Mouse (Mus musculus) embryonic facial prominence, embryonic 12.5 days (tissue): ENCODE data around the gene Gpm6b. TPM values are rescaled to one million over a fixed set of nuclear protein-coding genes. Genes with fewer than 3 reads are reported as not detected.

Experiments
- ATAC-seq: fragments of 200-750 bp; cut with Nextera tagmentation; 2 replicates; pipeline ENCODE4 v1.8.0; 2017; ENCODE audit not compliant: insufficient number of reproducible peaks, insufficient read depth, low FRiP score, low TSS enrichment
- H3K27ac ChIP-seq: fragments of 300-500 bp; sonication (generic); 2 replicates; pipeline ENCODE4 v1.5.1; 2016; ENCODE audit warnings: mild to moderate bottlenecking
- H3K27me3 ChIP-seq: fragments of 300-500 bp; sonication (generic); 2 replicates; pipeline ENCODE4 v1.6.1; 2016; ENCODE audit warnings: mild to moderate bottlenecking, moderate library complexity
- H3K36me3 ChIP-seq: fragments of 300-500 bp; sonication (generic); 2 replicates; pipeline ENCODE4 v1.6.1; 2016; ENCODE audit warnings: mild to moderate bottlenecking
- H3K4me1 ChIP-seq: fragments of 300-500 bp; sonication (generic); 2 replicates; pipeline ENCODE4 v1.6.1; 2016
- H3K4me2 ChIP-seq: fragments of 300-500 bp; sonication (generic); replicated peaks from 2 replicates; pipeline ENCODE4 v1.6.1; 2016; ENCODE audit warnings: mild to moderate bottlenecking, moderate library complexity
- H3K4me3 ChIP-seq: fragments of 300-500 bp; sonication (generic); 2 replicates; pipeline ENCODE4 v1.5.1; 2016; ENCODE audit warnings: mild to moderate bottlenecking
- H3K9ac ChIP-seq: fragments of 300-500 bp; sonication (generic); 2 replicates; pipeline ENCODE4 v1.6.1; 2016; ENCODE audit warnings: mild to moderate bottlenecking, moderate library complexity
- H3K9me3 ChIP-seq: fragments of 300-500 bp; sonication (generic); 2 replicates; pipeline ENCODE4 v1.6.1; 2016; ENCODE audit warnings: mild to moderate bottlenecking, moderate library complexity
- WGBS: fragments of 180-500 bp; shearing (Covaris S2); methylation state at CpG from one replicate; pipeline ENCODE4 v1.1.7; 2016; 5-methylcytosine and 5-hydroxymethylcytosine counted together
- polyA plus RNA-seq: library from polyadenylated mRNA; unstranded; fragments of >200 nt; fragmentation: Nextera tagmentation; extraction: Ambion mirVana; gene quantifications from 2 replicates; pipeline ENCODE4 v1.2.1, GENCODE M21; 2016

The Gpm6b gene
- polyA plus RNA-seq, 1 experiment from 2014 or later = 27.2 TPM

DNA sequence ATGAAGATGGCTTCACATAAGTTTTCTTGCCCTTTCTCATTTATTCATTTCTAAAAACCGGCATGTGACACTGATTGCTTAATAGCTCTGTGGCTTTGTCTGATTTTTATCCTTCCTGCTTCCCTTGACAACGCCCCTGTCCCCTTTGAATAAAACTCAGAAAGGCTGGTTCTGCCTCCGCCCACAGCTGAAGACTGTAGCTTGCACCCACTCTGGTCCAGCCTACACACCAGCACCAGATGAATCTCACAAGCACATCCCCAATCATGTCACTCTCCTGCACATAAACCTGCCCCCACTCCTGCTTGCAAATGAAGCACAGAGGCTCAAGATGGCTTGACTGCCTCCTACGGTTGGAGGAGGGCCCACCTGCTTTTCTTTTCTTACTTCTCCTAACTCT lies 121.7 kb downstream of the Gpm6b start:
- Histone ChIP-seq H3K36me3 (no peaks in the 10 kb centered on the region), H3K4me1 (no peaks in the 10 kb centered on the region), H3K27me3 (peaks cover 10% of the 10 kb centered on the region), H3K4me2 (no peak overlapping the region), H3K27ac (no peak overlapping the region), H3K9ac (no peak overlapping the region), H3K9me3 (no peaks in the 10 kb centered on the region), H3K4me3 (no peak overlapping the region)
- ATAC-seq = no peak
- 75% methylated on average over 4 of the region's 4 CpGs for WGBS

DNA sequence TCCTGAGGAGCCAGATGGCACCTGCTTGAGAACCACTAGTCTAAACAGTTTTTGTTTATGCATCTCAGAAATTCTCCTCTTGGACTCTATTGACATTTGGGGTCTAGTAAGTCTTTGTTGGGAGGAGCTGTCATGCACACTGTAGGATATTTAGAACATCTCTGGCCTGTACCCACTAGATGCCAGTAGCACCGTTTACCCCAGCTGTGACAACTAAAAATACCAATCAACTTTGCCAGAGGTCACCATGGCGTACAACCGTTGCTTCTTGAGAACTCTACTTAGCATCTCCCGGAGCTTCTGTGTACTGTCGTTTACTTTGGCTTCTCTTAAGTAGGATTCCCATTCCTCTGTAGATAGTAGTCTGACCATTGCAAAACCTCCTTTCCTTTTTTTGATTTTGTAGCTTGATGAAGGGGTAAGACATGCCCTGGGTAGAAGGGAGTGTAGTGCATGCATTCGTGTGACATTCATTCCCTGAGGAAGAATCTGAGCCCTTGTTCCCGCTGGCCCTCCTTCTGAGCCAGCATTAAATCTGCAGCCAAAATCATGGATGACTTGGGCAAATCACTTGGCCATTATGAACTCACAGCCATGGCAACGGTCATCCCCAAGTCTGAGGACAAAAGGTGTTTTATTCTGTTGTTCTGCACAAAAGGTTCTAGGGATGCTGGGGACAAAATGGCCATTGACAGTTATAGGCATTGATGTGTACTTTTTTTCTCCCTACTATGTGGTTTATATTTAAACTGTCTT lies 126.9 kb downstream of the Gpm6b start:
- H3K36me3 ChIP-seq = no peaks in the 10 kb centered on the region
- 76% methylated on average over 8 of the region's 8 CpGs for WGBS
- H3K4me3 ChIP-seq = no peak overlapping the region
- no peaks in the 10 kb centered on the region for H3K9me3 ChIP-seq
- no peak for ATAC-seq
- H3K4me2 ChIP-seq = no peak overlapping the region
- no peak overlapping the region for H3K9ac ChIP-seq
- 0 out of 2 replicates have a peak, but pooled peaks cover 4% of the 10 kb centered on the region for H3K27me3 ChIP-seq
- H3K27ac ChIP-seq = no peak overlapping the region
- H3K4me1 ChIP-seq = no peaks in the 10 kb centered on the region

DNA sequence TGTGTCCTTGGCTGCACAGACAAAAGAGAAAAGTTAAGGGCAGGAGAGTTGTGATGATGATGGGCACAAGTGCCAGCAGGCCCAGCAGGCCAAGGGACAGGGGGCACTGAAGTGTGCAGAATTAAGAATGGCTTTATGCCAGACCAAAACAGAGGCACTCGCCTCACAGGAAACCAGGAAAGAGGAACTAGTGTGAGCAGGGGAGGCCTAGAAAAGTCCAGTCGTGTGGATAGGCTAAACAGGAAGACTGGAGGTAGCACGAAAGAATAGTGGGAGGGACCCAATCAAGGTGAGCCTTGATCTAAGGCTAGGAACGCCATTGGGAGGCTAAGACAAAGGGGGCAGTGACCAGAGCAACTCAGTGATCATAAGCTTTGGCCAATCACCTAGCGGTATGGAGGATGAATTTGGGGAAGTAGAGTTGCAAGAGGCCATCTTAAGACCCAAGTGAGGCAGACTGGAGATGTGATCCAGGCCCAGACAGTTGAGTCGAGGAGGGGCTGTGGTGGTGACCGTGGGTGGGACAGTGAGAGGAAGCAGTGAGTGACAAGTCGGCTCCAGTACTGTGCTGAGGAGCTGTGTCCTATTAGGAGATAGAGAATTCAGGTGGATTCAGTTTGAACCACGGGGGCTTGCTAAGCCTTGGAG lies 138.1 kb downstream of the Gpm6b start:
- H3K27ac ChIP-seq = no peak overlapping the region
- no peaks in the 10 kb centered on the region for H3K9me3 ChIP-seq
- no peaks in the 10 kb centered on the region for H3K36me3 ChIP-seq
- no peak overlapping the region for H3K4me2 ChIP-seq
- no peaks in the 10 kb centered on the region for H3K4me1 ChIP-seq
- no peak overlapping the region for H3K4me3 ChIP-seq
- peaks cover 14% of the 10 kb centered on the region; the same call in 1 of the 2 replicates for H3K27me3 ChIP-seq
- ATAC-seq = no peak
- no peak overlapping the region for H3K9ac ChIP-seq
- WGBS = 81% methylated on average over 9 of the region's 9 CpGs

DNA sequence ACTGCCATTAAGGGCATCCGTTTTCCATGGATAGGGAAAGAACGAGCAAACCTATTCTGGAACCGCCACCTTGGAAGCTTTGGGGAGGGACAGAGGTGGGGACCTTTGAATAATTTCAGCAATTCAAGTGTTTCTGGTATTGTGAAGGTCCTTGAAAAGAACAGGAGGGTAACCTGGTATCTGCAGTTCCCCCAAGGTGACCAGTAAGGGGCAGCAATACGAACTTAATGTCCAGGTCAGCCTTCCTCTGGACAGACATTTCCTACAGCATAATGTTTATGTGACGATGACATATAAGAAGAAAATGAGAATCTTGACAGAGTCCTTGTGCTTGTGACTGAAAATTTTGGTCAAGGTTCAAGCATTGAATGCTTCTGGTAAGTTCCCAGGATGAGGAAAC lies 139.9 kb downstream of the Gpm6b start:
- Histone ChIP-seq H3K4me2 (no peak overlapping the region), H3K9ac (no peak overlapping the region), H3K36me3 (no peaks in the 10 kb centered on the region), H3K9me3 (no peaks in the 10 kb centered on the region), H3K4me1 (no peaks in the 10 kb centered on the region), H3K27ac (no peak overlapping the region), H3K27me3 (peaks cover 11% of the 10 kb centered on the region; the same call in 1 of the 2 replicates), H3K4me3 (no peak overlapping the region)
- ATAC-seq = no peak
- 82% methylated on average over 5 of the region's 5 CpGs for WGBS

DNA sequence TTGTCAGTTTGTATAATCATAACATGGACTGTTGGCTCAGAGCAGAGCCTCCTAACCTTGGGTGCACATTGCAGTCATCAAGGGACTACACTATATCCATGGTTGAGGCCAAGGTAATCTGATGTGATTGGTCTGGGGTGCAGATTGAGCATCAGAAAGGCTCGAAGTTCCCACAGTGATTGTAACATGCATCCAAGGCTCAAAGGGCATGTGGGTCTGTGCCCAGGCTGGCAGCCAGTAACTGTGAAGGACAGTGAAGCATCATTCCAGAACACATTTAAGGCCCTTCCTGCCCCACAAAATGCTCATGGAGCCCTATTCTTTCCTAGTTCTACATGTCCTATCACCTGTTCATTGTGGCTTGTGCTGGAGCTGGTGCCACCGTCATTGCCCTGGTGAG lies 144.9 kb downstream of the Gpm6b start:
- WGBS = 80% methylated on average over 2 of the region's 2 CpGs
- Histone ChIP-seq H3K4me3 (no peak overlapping the region), H3K9ac (no peak overlapping the region), H3K9me3 (no peaks in the 10 kb centered on the region), H3K4me2 (no peak overlapping the region), H3K36me3 (no peaks in the 10 kb centered on the region), H3K27me3 (0 out of 2 replicates have a peak, but pooled peaks cover 7% of the 10 kb centered on the region), H3K4me1 (no peaks in the 10 kb centered on the region), H3K27ac (no peak overlapping the region)
- no peak for ATAC-seq

DNA sequence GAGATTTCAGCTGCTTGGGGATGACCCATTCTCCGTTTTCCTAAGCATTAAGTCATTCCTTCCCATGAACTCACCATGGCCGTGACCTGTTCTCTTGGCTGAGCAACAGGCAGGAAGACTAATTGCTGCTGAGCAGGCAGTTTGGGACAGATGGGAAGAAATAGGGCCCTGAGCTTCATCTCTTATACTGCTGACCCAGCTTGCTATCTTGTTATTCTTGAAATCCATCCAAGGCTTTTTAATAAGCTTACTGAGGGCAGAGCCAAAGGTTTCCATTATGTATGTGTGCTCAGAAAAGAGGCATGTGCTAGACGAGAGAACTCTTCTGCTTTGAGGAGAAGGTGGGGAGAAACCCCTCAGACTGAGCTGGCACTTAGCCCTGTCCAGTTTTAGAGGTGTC lies 146.2 kb downstream of the Gpm6b start:
- no peak overlapping the region for H3K4me2 ChIP-seq
- no peak overlapping the region for H3K27ac ChIP-seq
- H3K9ac ChIP-seq = no peak overlapping the region
- H3K36me3 ChIP-seq = no peaks in the 10 kb centered on the region
- no peak for ATAC-seq
- 70% methylated on average over 3 of the region's 3 CpGs for WGBS
- H3K9me3 ChIP-seq = no peaks in the 10 kb centered on the region
- no peaks in the 10 kb centered on the region for H3K4me1 ChIP-seq
- peaks cover 10% of the 10 kb centered on the region; the same call in 1 of the 2 replicates for H3K27me3 ChIP-seq
- no peak overlapping the region for H3K4me3 ChIP-seq

DNA sequence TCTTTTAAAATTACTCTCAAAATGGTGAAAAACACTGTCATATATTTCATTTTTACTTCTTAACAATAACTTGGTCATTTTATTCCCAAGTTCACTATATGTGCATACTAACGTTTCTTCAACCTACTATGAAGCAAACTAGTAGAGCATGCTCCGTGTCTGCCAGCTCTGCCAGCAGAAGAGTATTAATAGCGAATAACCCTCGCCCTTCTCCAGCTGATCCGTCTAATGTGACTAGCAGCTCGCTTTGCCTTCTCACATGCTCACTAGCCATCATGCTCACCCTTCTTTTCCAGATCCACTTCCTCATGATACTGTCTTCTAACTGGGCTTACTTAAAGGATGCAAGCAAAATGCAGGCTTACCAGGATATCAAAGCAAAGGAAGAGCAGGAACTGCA lies 147.9 kb downstream of the Gpm6b start:
- WGBS = 84% methylated on average over 6 of the region's 6 CpGs
- no peak for ATAC-seq
- no peaks in the 10 kb centered on the region for H3K9me3 ChIP-seq
- H3K4me2 ChIP-seq = no peak overlapping the region
- no peaks in the 10 kb centered on the region for H3K36me3 ChIP-seq
- no peak overlapping the region for H3K27ac ChIP-seq
- H3K27me3 ChIP-seq = peaks cover 10% of the 10 kb centered on the region; the same call in 1 of the 2 replicates
- no peak overlapping the region for H3K4me3 ChIP-seq
- no peak overlapping the region for H3K9ac ChIP-seq
- H3K4me1 ChIP-seq = no peaks in the 10 kb centered on the region

DNA sequence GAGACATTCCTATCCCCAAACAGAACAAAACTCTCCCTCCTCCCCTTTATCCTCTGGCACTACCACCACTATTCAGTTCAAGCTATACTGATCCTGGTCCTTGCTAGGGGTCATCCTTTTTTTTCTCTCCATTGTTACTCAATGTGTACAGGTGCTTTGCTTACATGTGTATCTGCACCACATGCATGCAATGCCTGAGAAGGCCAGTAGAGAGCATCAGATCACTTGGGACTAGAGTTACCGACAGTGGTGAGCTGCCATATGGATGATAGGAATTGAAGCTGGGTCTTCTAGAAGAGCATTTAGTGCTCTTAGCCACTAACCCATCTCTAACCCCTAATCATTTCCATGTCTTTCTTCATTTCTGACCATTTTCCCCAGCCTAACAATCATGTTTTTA lies 155.0 kb downstream of the Gpm6b start:
- no peaks in the 10 kb centered on the region for H3K9me3 ChIP-seq
- H3K27me3 ChIP-seq = peaks cover 8% of the 10 kb centered on the region; the same call in 1 of the 2 replicates
- ATAC-seq = no peak
- no peak overlapping the region for H3K9ac ChIP-seq
- no peaks in the 10 kb centered on the region for H3K4me1 ChIP-seq
- H3K27ac ChIP-seq = no peak overlapping the region
- no peaks in the 10 kb centered on the region for H3K36me3 ChIP-seq
- 76% methylated on average over 1 of the region's 1 CpGs for WGBS
- no peak overlapping the region for H3K4me2 ChIP-seq
- no peak overlapping the region for H3K4me3 ChIP-seq

DNA sequence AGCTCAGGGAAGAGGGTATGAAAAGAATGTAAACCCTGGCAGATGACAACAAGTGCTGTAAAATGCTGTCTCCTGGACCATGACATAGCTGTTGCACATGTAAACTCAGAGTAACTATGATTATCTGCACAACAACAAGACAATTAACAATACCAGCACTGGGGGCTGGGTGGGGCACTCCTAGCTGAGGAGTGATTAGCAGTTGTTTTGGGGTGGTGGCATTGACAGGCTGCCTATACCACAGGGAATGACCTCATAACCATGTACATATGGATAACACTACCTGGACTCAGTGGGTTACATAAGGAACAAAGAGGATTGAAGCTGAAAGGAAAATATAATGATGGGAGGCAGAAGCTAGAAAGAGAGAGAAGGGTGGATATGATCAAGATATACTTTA lies 169.2 kb downstream of the Gpm6b start:
- no peak for ATAC-seq
- Histone ChIP-seq H3K9ac (no peak overlapping the region), H3K4me2 (no peak overlapping the region), H3K27ac (no peak overlapping the region), H3K27me3 (0 out of 2 replicates have a peak, but pooled peaks cover 2% of the 10 kb centered on the region), H3K36me3 (no peaks in the 10 kb centered on the region), H3K4me3 (no peak overlapping the region), H3K4me1 (no peaks in the 10 kb centered on the region), H3K9me3 (no peaks in the 10 kb centered on the region)

DNA sequence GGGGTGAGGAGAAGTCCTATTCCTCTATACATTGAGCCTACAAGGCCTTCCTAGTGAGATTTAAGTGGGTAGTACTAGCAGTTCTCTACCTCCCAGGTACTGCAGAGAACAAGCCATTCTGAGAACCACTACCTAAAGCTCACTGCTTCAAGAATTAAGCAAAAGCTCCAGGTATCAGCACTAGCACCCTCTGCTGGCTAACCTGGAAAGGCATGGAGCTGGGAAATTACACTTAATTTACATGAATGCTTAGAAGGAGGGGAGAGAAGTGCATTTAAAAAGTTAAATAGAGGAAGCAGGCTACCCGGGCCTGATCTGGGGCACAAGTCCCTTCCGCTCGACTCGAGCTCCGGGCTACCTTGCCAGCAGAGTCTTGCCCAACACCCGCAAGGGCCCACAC lies 177.5 kb downstream of the Gpm6b start:
- Histone ChIP-seq H3K9ac (no peak overlapping the region), H3K9me3 (no peaks in the 10 kb centered on the region), H3K4me2 (no peak overlapping the region), H3K36me3 (no peaks in the 10 kb centered on the region), H3K4me1 (no peaks in the 10 kb centered on the region), H3K4me3 (no peak overlapping the region), H3K27ac (no peak overlapping the region), H3K27me3 (no peaks in the 10 kb centered on the region)
- ATAC-seq = no peak
- WGBS = 76% methylated on average over 5 of the region's 6 CpGs

DNA sequence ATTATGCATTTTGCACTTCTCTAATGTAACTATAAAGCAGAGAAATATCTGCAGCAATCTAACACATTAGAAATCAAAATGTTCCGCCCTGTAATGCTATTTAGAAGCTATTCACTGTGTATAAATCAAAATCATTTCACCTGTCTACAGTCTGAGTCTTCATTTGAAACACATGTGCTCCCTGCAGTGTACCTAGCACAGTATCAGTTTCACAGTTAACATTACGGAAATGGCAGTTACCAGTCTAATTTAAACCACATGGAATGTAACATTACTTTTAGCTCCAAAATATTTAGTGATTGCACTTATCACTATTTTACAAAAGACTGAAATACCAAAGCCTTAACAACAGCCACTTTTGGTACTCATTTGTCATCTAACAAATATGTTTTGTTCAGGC lies 196.1 kb downstream of the Gpm6b start:
- Histone ChIP-seq H3K4me1 (no peaks in the 10 kb centered on the region), H3K27me3 (peaks cover 7% of the 10 kb centered on the region; the same call in 1 of the 2 replicates), H3K9ac (no peak overlapping the region), H3K4me2 (no peak overlapping the region), H3K4me3 (no peak overlapping the region), H3K9me3 (no peaks in the 10 kb centered on the region), H3K36me3 (no peaks in the 10 kb centered on the region), H3K27ac (no peak overlapping the region)
- ATAC-seq = no peak
- 40% methylated on average over 2 of the region's 2 CpGs for WGBS
